Mouse (Mus musculus) CD8-positive naive resting alpha-beta T cell, adult 2 months (primary cell): ENCODE results near the gene Vmn2r5.
"Not testable (repeated sequence)": the region's sequence is repeated elsewhere in the genome, so short reads cannot be mapped to it uniquely, and the experiment has no call there.

Source experiments
- DNase-seq, 2 experiments: peaks; one replicate each; pipeline ENCODE4 v3.0.0; 2022; ENCODE audit warnings: low read depth in 2 of 2, low spot score in 2 of 2

Vmn2r5 gene

DNA sequence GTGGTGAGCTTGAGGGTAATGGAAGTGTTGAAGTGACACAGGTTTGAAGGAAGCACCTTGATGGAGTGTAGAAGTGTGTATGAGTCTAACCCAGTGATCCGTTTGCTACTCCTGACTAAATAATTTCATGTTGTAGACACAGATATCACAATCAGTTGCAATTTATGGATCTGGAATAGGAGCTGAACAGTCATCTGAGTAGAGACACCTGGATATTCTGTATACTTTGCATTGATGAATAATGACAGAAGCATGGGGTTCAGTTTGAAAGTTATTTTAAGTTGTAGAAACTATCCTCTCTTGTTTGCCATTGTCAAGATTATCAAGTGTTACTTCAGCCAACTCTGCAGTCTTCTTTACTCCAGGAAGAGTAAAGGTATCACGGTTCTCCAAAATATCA, at the start of gene Vmn2r5:
TSS of gene Vmn2r5 (minus strand) at position 101 of the 400 bp plus-strand sequence.
- not testable (repeated sequence) for DNase-seq

- DNase-seq: not testable (repeated sequence)
Measured at GRCm38 (mm10) chr3:64523585-64523984, 13.9 kb upstream of the Vmn2r5 start.
